Mouse (Mus musculus) neural tube, embryonic 12.5 days (tissue): ENCODE measurements around the gene Pappa. TPM values are rescaled to one million over a fixed set of nuclear protein-coding genes. Genes with fewer than 3 reads are reported as not detected.

ENCODE experiments used
- ATAC-seq: fragments of 200-750 bp; cut with Nextera tagmentation; 2 replicates; pipeline ENCODE4 v1.8.0; 2017; ENCODE audit warnings: low read depth, mild to moderate bottlenecking, moderate TSS enrichment, moderate library complexity; ENCODE audit not compliant: low FRiP score
- H3K27ac ChIP-seq: fragments of 300-500 bp; sonication (generic); 2 replicates; pipeline ENCODE4 v1.5.1; 2016
- H3K27me3 ChIP-seq: fragments of 300-500 bp; sonication (generic); replicated peaks from 2 replicates; pipeline ENCODE4 v1.6.1; 2016; ENCODE audit warnings: mild to moderate bottlenecking
- H3K36me3 ChIP-seq: fragments of 300-500 bp; sonication (generic); 2 replicates; pipeline ENCODE4 v1.6.1; 2016; ENCODE audit warnings: mild to moderate bottlenecking
- H3K4me1 ChIP-seq: fragments of 300-500 bp; sonication (generic); 2 replicates; pipeline ENCODE4 v1.6.1; 2016
- H3K4me2 ChIP-seq: fragments of 300-500 bp; sonication (generic); replicated peaks from 2 replicates; pipeline ENCODE4 v1.6.1; 2016; ENCODE audit warnings: mild to moderate bottlenecking
- H3K4me3 ChIP-seq: fragments of 300-500 bp; sonication (generic); 2 replicates; pipeline ENCODE4 v1.5.1; 2016
- H3K9ac ChIP-seq: fragments of 300-500 bp; sonication (generic); 2 replicates; pipeline ENCODE4 v1.6.1; 2016; ENCODE audit warnings: mild to moderate bottlenecking
- H3K9me3 ChIP-seq: fragments of 300-500 bp; sonication (generic); 2 replicates; pipeline ENCODE4 v1.6.1; 2016; ENCODE audit warnings: mild to moderate bottlenecking
- WGBS: fragments of 180-500 bp; shearing (Covaris S2); methylation state at CpG from one replicate; pipeline ENCODE4 v1.1.7; 2016; 5-methylcytosine and 5-hydroxymethylcytosine counted together
- polyA plus RNA-seq: library from polyadenylated mRNA; unstranded; fragments of >200 nt; fragmentation: Nextera tagmentation; extraction: Ambion mirVana; gene quantifications from 2 replicates; pipeline ENCODE4 v1.2.1, GENCODE M21; 2016

The Pappa gene
- polyA plus RNA-seq, 1 experiment from 2014 or later, result 0.82 TPM

- 0 out of 2 replicates have a peak, but pooled peaks cover 9% of the 10 kb centered on the region for H3K27me3 ChIP-seq
- no peaks in the 10 kb centered on the region for H3K9me3 ChIP-seq
- ATAC-seq, result no peak
- WGBS, result 78% methylated on average over 3 of the region's 3 CpGs
- H3K9ac ChIP-seq, result no peak overlapping the region
- H3K4me2 ChIP-seq, result no peak overlapping the region
- no peak overlapping the region for H3K27ac ChIP-seq
- no peak overlapping the region for H3K4me3 ChIP-seq
- no peaks in the 10 kb centered on the region for H3K36me3 ChIP-seq
- no peaks in the 10 kb centered on the region for H3K4me1 ChIP-seq
Observed at GRCm38 (mm10) chr4:65132657-65133056, 8.7 kb downstream of the Pappa start.

- no peak overlapping the region for H3K4me3 ChIP-seq
- H3K27me3 ChIP-seq, result no peaks in the 10 kb centered on the region
- ATAC-seq, result no peak
- no peaks in the 10 kb centered on the region for H3K4me1 ChIP-seq
- H3K27ac ChIP-seq, result no peak overlapping the region
- 81% methylated on average over 5 of the region's 5 CpGs for WGBS
- no peaks in the 10 kb centered on the region for H3K36me3 ChIP-seq
- no peak overlapping the region for H3K9ac ChIP-seq
- H3K9me3 ChIP-seq, result no peaks in the 10 kb centered on the region
- no peak overlapping the region for H3K4me2 ChIP-seq
Observed at GRCm38 (mm10) chr4:65134358-65134757, 10.4 kb downstream of the Pappa start.

- no peaks in the 10 kb centered on the region for H3K27me3 ChIP-seq
- WGBS, result 85% methylated on average over 5 of the region's 5 CpGs
- no peak overlapping the region for H3K9ac ChIP-seq
- H3K4me2 ChIP-seq, result no peak overlapping the region
- no peaks in the 10 kb centered on the region for H3K36me3 ChIP-seq
- H3K4me1 ChIP-seq, result no peaks in the 10 kb centered on the region
- ATAC-seq, result no peak
- no peak overlapping the region for H3K27ac ChIP-seq
- no peaks in the 10 kb centered on the region for H3K9me3 ChIP-seq
- no peak overlapping the region for H3K4me3 ChIP-seq
Observed at GRCm38 (mm10) chr4:65135109-65135508, 11.1 kb downstream of the Pappa start.

- Histone ChIP-seq H3K36me3 (no peaks in the 10 kb centered on the region), H3K9ac (no peak overlapping the region), H3K4me1 (no peaks in the 10 kb centered on the region), H3K9me3 (no peaks in the 10 kb centered on the region), H3K27ac (no peak overlapping the region), H3K27me3 (no peaks in the 10 kb centered on the region), H3K4me2 (no peak overlapping the region), H3K4me3 (no peak overlapping the region)
- 90% methylated on average over 3 of the region's 3 CpGs for WGBS
- ATAC-seq, result no peak
Observed at GRCm38 (mm10) chr4:65136541-65136940, 12.6 kb downstream of the Pappa start.

GRCm38 (mm10) chr4:65146936-65147335, 23.0 kb downstream of the Pappa start:
- WGBS, result 84% methylated on average over 1 of the region's 1 CpGs
- ATAC-seq, result no peak
- no peak overlapping the region for H3K9ac ChIP-seq
- no peak overlapping the region for H3K4me2 ChIP-seq
- H3K36me3 ChIP-seq, result no peaks in the 10 kb centered on the region
- no peaks in the 10 kb centered on the region for H3K27me3 ChIP-seq
- no peaks in the 10 kb centered on the region for H3K9me3 ChIP-seq
- no peaks in the 10 kb centered on the region for H3K4me1 ChIP-seq
- no peak overlapping the region for H3K4me3 ChIP-seq
- H3K27ac ChIP-seq, result no peak overlapping the region

GRCm38 (mm10) chr4:65153601-65154000, 29.6 kb downstream of the Pappa start:
- H3K4me3 ChIP-seq, result no peak overlapping the region
- no peak overlapping the region for H3K9ac ChIP-seq
- no peak for ATAC-seq
- H3K4me2 ChIP-seq, result no peak overlapping the region
- H3K9me3 ChIP-seq, result no peaks in the 10 kb centered on the region
- no peaks in the 10 kb centered on the region for H3K36me3 ChIP-seq
- no peak overlapping the region for H3K27ac ChIP-seq
- whole genome bisulfite sequencing, result 80% methylated on average over 2 of the region's 2 CpGs
- H3K4me1 ChIP-seq, result no peaks in the 10 kb centered on the region
- no peaks in the 10 kb centered on the region for H3K27me3 ChIP-seq

- WGBS, result 96% methylated on average over 10 of the region's 10 CpGs
- Histone ChIP-seq H3K4me2 (no peak overlapping the region), H3K27ac (no peak overlapping the region), H3K4me1 (no peaks in the 10 kb centered on the region), H3K27me3 (no peaks in the 10 kb centered on the region), H3K36me3 (no peaks in the 10 kb centered on the region), H3K9ac (no peak overlapping the region), H3K9me3 (no peaks in the 10 kb centered on the region), H3K4me3 (no peak overlapping the region)
- ATAC-seq, result no peak
Observed at GRCm38 (mm10) chr4:65156231-65156630, 32.3 kb downstream of the Pappa start.

- 92% methylated on average over 3 of the region's 3 CpGs for WGBS
- Histone ChIP-seq H3K27me3 (no peaks in the 10 kb centered on the region), H3K4me2 (no peak overlapping the region), H3K36me3 (no peaks in the 10 kb centered on the region), H3K4me3 (no peak overlapping the region), H3K9ac (no peak overlapping the region), H3K4me1 (no peaks in the 10 kb centered on the region), H3K27ac (no peak overlapping the region), H3K9me3 (no peaks in the 10 kb centered on the region)
- no peak for ATAC-seq
Observed at GRCm38 (mm10) chr4:65158651-65159050, 34.7 kb downstream of the Pappa start.

- 65% methylated on average over 5 of the region's 5 CpGs for WGBS
- Histone ChIP-seq H3K9ac (no peak overlapping the region), H3K36me3 (no peaks in the 10 kb centered on the region), H3K4me3 (no peak overlapping the region), H3K27ac (no peak overlapping the region), H3K27me3 (no peaks in the 10 kb centered on the region), H3K4me1 (no peaks in the 10 kb centered on the region), H3K9me3 (no peaks in the 10 kb centered on the region), H3K4me2 (no peak overlapping the region)
- no peak for ATAC-seq
Observed at GRCm38 (mm10) chr4:65159481-65159880, 35.5 kb downstream of the Pappa start.

GRCm38 (mm10) chr4:65163698-65164097, 39.7 kb downstream of the Pappa start:
- no peak overlapping the region for H3K27ac ChIP-seq
- no peak overlapping the region for H3K9ac ChIP-seq
- ATAC-seq, result no peak
- H3K4me2 ChIP-seq, result no peak overlapping the region
- H3K4me1 ChIP-seq, result no peaks in the 10 kb centered on the region
- 81% methylated on average over 3 of the region's 3 CpGs for WGBS
- no peaks in the 10 kb centered on the region for H3K27me3 ChIP-seq
- H3K36me3 ChIP-seq, result no peaks in the 10 kb centered on the region
- no peaks in the 10 kb centered on the region for H3K9me3 ChIP-seq
- H3K4me3 ChIP-seq, result no peak overlapping the region

- 80% methylated on average over 3 of the region's 3 CpGs for WGBS
- Histone ChIP-seq H3K4me2 (no peak overlapping the region), H3K27ac (no peak overlapping the region), H3K27me3 (no peaks in the 10 kb centered on the region), H3K9ac (no peak overlapping the region), H3K4me3 (no peak overlapping the region), H3K4me1 (no peaks in the 10 kb centered on the region), H3K36me3 (no peaks in the 10 kb centered on the region), H3K9me3 (no peaks in the 10 kb centered on the region)
- no peak for ATAC-seq
Observed at GRCm38 (mm10) chr4:65166288-65166835, 42.4 kb downstream of the Pappa start.

GRCm38 (mm10) chr4:65174505-65174904, 50.5 kb downstream of the Pappa start:
- no peak for ATAC-seq

GRCm38 (mm10) chr4:65178146-65178545, 54.2 kb downstream of the Pappa start:
- no peak for ATAC-seq
- Histone ChIP-seq H3K27ac (no peak overlapping the region), H3K36me3 (no peaks in the 10 kb centered on the region), H3K27me3 (no peaks in the 10 kb centered on the region), H3K4me1 (no peaks in the 10 kb centered on the region), H3K4me2 (no peak overlapping the region), H3K9me3 (no peaks in the 10 kb centered on the region), H3K4me3 (no peak overlapping the region), H3K9ac (no peak overlapping the region)
- 46% methylated on average over 1 of the region's 1 CpGs for WGBS

More at GRCm38 (mm10) chr4:65174505-65174904, 50.5 kb downstream of the Pappa start:
- Histone ChIP-seq H3K9me3 (no peaks in the 10 kb centered on the region), H3K4me3 (no peak overlapping the region), H3K4me1 (no peaks in the 10 kb centered on the region), H3K4me2 (no peak overlapping the region), H3K27ac (no peak overlapping the region), H3K9ac (no peak overlapping the region), H3K27me3 (no peaks in the 10 kb centered on the region), H3K36me3 (no peaks in the 10 kb centered on the region)
- WGBS, result 88% methylated on average over 3 of the region's 3 CpGs
